Mouse (Mus musculus): ENCODE measurements around the gene Ptgs2.

GRCm38 (mm10) chr1:150072880-150073279 is 27.0 kb upstream of the Ptgs2 start:
- TF ChIP-seq CTCF (IDR thresholded peaks at IDR 0.05; ENCODE audit: borderline replicate concordance, insufficient read depth, low read length) (no peak), POLR2A (IDR thresholded peaks at IDR 0.05; ENCODE audit: low read depth, low read length) (no peak)
